Mouse (Mus musculus): ENCODE measurements around the gene Fzr1. TPM values are rescaled to one million over a fixed set of nuclear protein-coding genes. Genes with fewer than 3 reads are reported as not detected.

Gene Fzr1
- 35.3 and 36.5 TPM in 2 replicates for polyA plus RNA-seq (2015; fragmentation: Nextera tagmentation; extraction: Ambion mirVana)

GRCm38 (mm10) chr10:81377793-81378552 lies at the start of gene Fzr1:
TSS of gene Fzr1 (minus strand) at chr10:81378516.

GRCm38 (mm10) chr10:81392781-81393185 lies 14.5 kb upstream of the Fzr1 start, which contains the start of gene Smim24:
TSS of gene Smim24 (plus strand) at chr10:81393051.

GRCm38 (mm10) chr10:81388505-81389055 lies 10.3 kb upstream of the Fzr1 start, which contains the start of gene Gm48552:
TSS of gene Gm48552 (plus strand) at chr10:81389005.

GRCm38 (mm10) chr10:81383802-81384604 lies 5.7 kb upstream of the Fzr1 start, which contains the start of the genes Dohh and Gm48551:
TSS of gene Dohh (plus strand) at chr10:81384428.
TSS of gene Gm48551 (plus strand) at chr10:81384466.

GRCm38 (mm10) chr10:81365672-81366476 lies 12.4 kb downstream of the Fzr1 start, which contains the start of gene 4930404N11Rik:
TSS of gene 4930404N11Rik (minus strand) at chr10:81365816.

GRCm38 (mm10) chr10:81356991-81357844 lies 21.1 kb downstream of the Fzr1 start, which contains the start of gene Mfsd12:
TSS of gene Mfsd12 (plus strand) at chr10:81357491.

GRCm38 (mm10) chr10:81350351-81351063 lies 27.8 kb downstream of the Fzr1 start, which contains the start of gene Hmg20b:
TSS of gene Hmg20b (minus strand) at chr10:81350480.

GRCm38 (mm10) chr10:81342686-81343505 lies 35.4 kb downstream of the Fzr1 start, which contains the start of gene Gipc3:
TSS of gene Gipc3 (minus strand) at chr10:81343266.

GRCm38 (mm10) chr10:81328386-81328785 lies 49.9 kb downstream of the Fzr1 start, which contains the start of gene Tbxa2r:
TSS of gene Tbxa2r (plus strand) at chr10:81328731.

GRCm38 (mm10) chr10:81320550-81321347 lies 57.6 kb downstream of the Fzr1 start, which contains the start of gene Cactin:
TSS of gene Cactin (plus strand) at chr10:81321103.

Small RNAs within 50 kb of the gene (microRNA-seq; reads per million reads assigned to microRNA genes)
- 1.0 to 1.1 reads per million in 2 experiments for gene Mir1191b
- gene Mir6913: 0 to 0.21 reads per million in 2 experiments

Other genes starting within 250 kb of the Fzr1 start
- gene Zbtb7a, start 243.3 kb downstream of the Fzr1 start, polyA plus RNA-seq (2015; fragmentation: Nextera tagmentation; extraction: Ambion mirVana): 29.7 and 34.0 TPM in 2 replicates
- gene Pias4, start 210.6 kb downstream of the Fzr1 start, polyA plus RNA-seq (2015; fragmentation: Nextera tagmentation; extraction: Ambion mirVana): 20.9 and 22.3 TPM in 2 replicates
- gene Eef2, start 201.9 kb downstream of the Fzr1 start, polyA plus RNA-seq (2015; fragmentation: Nextera tagmentation; extraction: Ambion mirVana): 392 and 402 TPM in 2 replicates
- gene Dapk3, start 195.5 kb downstream of the Fzr1 start, polyA plus RNA-seq (2015; fragmentation: Nextera tagmentation; extraction: Ambion mirVana): 44.3 and 52.5 TPM in 2 replicates
- gene 4930442H23Rik, start 194.7 kb downstream of the Fzr1 start, polyA plus RNA-seq (2015; fragmentation: Nextera tagmentation; extraction: Ambion mirVana): not detected in 2 replicates
- 2.9 and 4.7 TPM in 2 replicates for gene Nmrk2, start 176.5 kb downstream of the Fzr1 start, polyA plus RNA-seq (2015; fragmentation: Nextera tagmentation; extraction: Ambion mirVana)
- 0.26 and 0.45 TPM in 2 replicates for gene Atcay, start 147.7 kb downstream of the Fzr1 start, polyA plus RNA-seq (2015; fragmentation: Nextera tagmentation; extraction: Ambion mirVana)
- 2.3 and 2.5 TPM in 2 replicates for gene Zfr2, start 145.4 kb downstream of the Fzr1 start, polyA plus RNA-seq (2015; fragmentation: Nextera tagmentation; extraction: Ambion mirVana)
- gene Matk, start 125.6 kb downstream of the Fzr1 start, polyA plus RNA-seq (2015; fragmentation: Nextera tagmentation; extraction: Ambion mirVana): 0.65 and 0.90 TPM in 2 replicates
- 201 and 207 TPM in 2 replicates for gene Mrpl54, start 111.6 kb downstream of the Fzr1 start, polyA plus RNA-seq (2015; fragmentation: Nextera tagmentation; extraction: Ambion mirVana)
- gene Apba3, start 111.6 kb downstream of the Fzr1 start, polyA plus RNA-seq (2015; fragmentation: Nextera tagmentation; extraction: Ambion mirVana): 50.7 and 53.6 TPM in 2 replicates
- gene Tjp3, start 86.9 kb downstream of the Fzr1 start, polyA plus RNA-seq (2015; fragmentation: Nextera tagmentation; extraction: Ambion mirVana): 0.47 and 0.58 TPM in 2 replicates
- 15.1 and 16.0 TPM in 2 replicates for gene Pip5k1c, start 85.6 kb downstream of the Fzr1 start, polyA plus RNA-seq (2015; fragmentation: Nextera tagmentation; extraction: Ambion mirVana)
- gene Cactin, start 57.4 kb downstream of the Fzr1 start, polyA plus RNA-seq (2015; fragmentation: Nextera tagmentation; extraction: Ambion mirVana): 11.0 and 15.5 TPM in 2 replicates
- gene Tbxa2r, start 49.8 kb downstream of the Fzr1 start, polyA plus RNA-seq (2015; fragmentation: Nextera tagmentation; extraction: Ambion mirVana): 7.3 and 7.8 TPM in 2 replicates
- 0.11 and 0.13 TPM in 2 replicates for gene Gipc3, start 35.2 kb downstream of the Fzr1 start, polyA plus RNA-seq (2015; fragmentation: Nextera tagmentation; extraction: Ambion mirVana)
- 38.4 and 47.5 TPM in 2 replicates for gene Hmg20b, start 28.0 kb downstream of the Fzr1 start, polyA plus RNA-seq (2015; fragmentation: Nextera tagmentation; extraction: Ambion mirVana)
- 5.9 and 8.0 TPM in 2 replicates for gene Mfsd12, start 21.0 kb downstream of the Fzr1 start, polyA plus RNA-seq (2015; fragmentation: Nextera tagmentation; extraction: Ambion mirVana)
- gene 4930404N11Rik, start 12.7 kb downstream of the Fzr1 start, polyA plus RNA-seq (2015; fragmentation: Nextera tagmentation; extraction: Ambion mirVana): 0.27 and 0.37 TPM in 2 replicates
- 70.2 and 72.8 TPM in 2 replicates for gene Dohh, start 5.9 kb upstream of the Fzr1 start, polyA plus RNA-seq (2015; fragmentation: Nextera tagmentation; extraction: Ambion mirVana)
- gene Gm48551, start 6.0 kb upstream of the Fzr1 start, polyA plus RNA-seq (2015; fragmentation: Nextera tagmentation; extraction: Ambion mirVana): 1.2 and 1.4 TPM in 2 replicates
- 0.24 TPM in 2 replicates for gene Gm48552, start 10.5 kb upstream of the Fzr1 start, polyA plus RNA-seq (2015; fragmentation: Nextera tagmentation; extraction: Ambion mirVana)
- 1.0 and 1.6 TPM in 2 replicates for gene Smim24, start 14.5 kb upstream of the Fzr1 start, polyA plus RNA-seq (2015; fragmentation: Nextera tagmentation; extraction: Ambion mirVana)
- gene Nfic, start 77.1 kb upstream of the Fzr1 start, polyA plus RNA-seq (2015; fragmentation: Nextera tagmentation; extraction: Ambion mirVana): 130 and 133 TPM in 2 replicates
- 0.09 TPM in 1 of 2 replicates, not detected in the other for gene Celf5, start 104.2 kb upstream of the Fzr1 start, polyA plus RNA-seq (2015; fragmentation: Nextera tagmentation; extraction: Ambion mirVana)
- gene Ncln, start 117.9 kb upstream of the Fzr1 start, polyA plus RNA-seq (2015; fragmentation: Nextera tagmentation; extraction: Ambion mirVana): 36.0 and 36.4 TPM in 2 replicates
- 0.66 and 0.81 TPM in 2 replicates for gene S1pr4, start 121.6 kb upstream of the Fzr1 start, polyA plus RNA-seq (2015; fragmentation: Nextera tagmentation; extraction: Ambion mirVana)
- gene Gna15, start 145.7 kb upstream of the Fzr1 start, polyA plus RNA-seq (2015; fragmentation: Nextera tagmentation; extraction: Ambion mirVana): 1.3 and 2.6 TPM in 2 replicates
- 44.8 and 48.0 TPM in 2 replicates for gene Gna11, start 166.7 kb upstream of the Fzr1 start, polyA plus RNA-seq (2015; fragmentation: Nextera tagmentation; extraction: Ambion mirVana)
- 684 and 719 TPM in 2 replicates for gene Aes, start 181.0 kb upstream of the Fzr1 start, polyA plus RNA-seq (2015; fragmentation: Nextera tagmentation; extraction: Ambion mirVana)
- gene Tle2, start 196.0 kb upstream of the Fzr1 start, polyA plus RNA-seq (2015; fragmentation: Nextera tagmentation; extraction: Ambion mirVana): 7.1 and 9.1 TPM in 2 replicates
- 7.7 and 8.7 TPM in 2 replicates for gene Tle6, start 222.6 kb upstream of the Fzr1 start, polyA plus RNA-seq (2015; fragmentation: Nextera tagmentation; extraction: Ambion mirVana)
- 0.55 and 0.58 TPM in 2 replicates for gene BC025920, start 227.8 kb upstream of the Fzr1 start, polyA plus RNA-seq (2015; fragmentation: Nextera tagmentation; extraction: Ambion mirVana)
- 12.5 and 14.1 TPM in 2 replicates for gene Sirt6, start 249.3 kb upstream of the Fzr1 start, polyA plus RNA-seq (2015; fragmentation: Nextera tagmentation; extraction: Ambion mirVana)

Data from skeletal muscle tissue, postnatal 0 days (tissue).